Mouse (Mus musculus): ENCODE results near the gene Git2.

The Git2 gene

DNA sequence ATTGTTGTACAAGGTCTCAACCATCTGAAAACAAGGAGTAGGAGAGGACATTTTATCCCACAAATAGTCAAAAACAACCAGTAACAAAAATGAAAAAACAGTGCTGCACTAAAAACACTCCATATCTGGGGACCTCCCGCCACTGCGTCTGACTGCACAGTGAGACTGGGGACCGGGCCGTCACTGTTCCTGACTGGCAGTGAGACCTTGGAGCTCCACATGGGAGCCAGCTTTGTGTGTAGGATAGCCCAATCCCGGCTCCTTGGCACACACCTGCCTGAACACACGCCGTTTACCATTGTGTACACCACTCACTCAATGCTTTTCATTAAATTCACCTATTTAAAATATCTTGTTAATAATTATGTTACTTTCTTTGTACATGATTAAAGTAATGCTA is 8.1 kb downstream of the Git2 start:
- intact Hi-C loops (cut with DNase I): no loop called here

DNA sequence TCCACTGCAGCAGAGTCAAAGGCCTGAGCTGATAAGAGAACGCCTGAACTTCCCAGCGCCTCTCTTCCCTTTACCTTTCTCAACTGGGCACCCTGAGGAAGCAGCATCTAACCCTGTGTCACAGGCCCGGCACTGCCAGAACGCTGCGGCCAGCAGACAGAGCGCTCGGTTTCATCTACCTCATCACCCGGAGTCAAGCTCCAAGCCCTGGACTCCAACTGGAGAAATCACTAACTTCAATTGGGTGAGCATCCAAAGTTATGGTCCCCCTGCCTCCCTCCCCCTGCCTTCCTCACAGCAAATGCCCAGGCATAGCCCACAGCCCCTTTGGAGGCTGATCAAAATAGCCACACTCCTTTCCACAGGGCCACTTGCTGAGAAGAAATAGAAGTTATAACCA is 8.6 kb downstream of the Git2 start:
- intact Hi-C loops (cut with DNase I): no loop called here

DNA sequence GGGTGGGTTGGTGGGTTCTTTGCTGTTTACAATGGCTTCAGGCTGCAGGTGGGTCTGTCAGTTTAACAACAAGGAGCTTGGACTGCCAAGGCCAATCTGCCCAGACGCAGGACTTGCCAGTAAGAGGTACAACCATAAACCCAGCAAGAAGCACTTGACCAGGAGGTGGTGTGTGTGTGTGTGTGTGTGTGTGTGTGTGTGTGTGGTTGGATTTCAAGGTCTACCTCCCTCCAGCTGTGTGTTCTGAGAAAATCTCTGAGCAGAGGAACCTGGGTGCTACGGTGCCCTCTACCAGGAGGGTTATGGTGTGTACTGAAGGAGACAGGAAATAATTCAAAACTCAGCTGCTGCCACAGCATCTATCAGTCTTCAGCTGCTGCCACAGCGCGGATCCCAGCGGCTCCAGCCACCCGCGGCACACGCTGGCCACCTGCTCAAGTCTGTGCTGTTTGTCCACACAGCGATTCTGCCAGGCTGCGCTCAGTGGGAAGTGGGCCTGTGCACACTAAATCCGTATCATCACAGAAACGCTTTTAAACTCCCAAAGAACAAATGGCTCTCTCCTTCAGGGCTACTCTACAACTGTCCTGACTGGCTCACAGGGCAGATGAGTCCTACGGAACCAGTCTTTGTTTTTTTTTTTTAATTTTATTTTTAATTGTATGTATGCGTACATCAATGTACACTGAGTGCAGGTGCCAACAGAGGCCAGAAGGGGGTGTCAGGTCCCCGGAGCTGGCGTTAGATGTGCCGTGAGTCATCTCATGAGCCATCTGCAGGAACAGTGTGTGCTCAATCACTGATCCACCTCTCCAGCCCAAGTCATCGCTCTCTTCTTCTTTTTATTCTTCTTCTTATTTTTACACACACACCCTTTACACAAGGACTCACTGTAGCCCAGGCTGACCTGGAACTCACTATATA is 10.2 kb downstream of the Git2 start:
- intact Hi-C loops (cut with DNase I): no loop called here

DNA sequence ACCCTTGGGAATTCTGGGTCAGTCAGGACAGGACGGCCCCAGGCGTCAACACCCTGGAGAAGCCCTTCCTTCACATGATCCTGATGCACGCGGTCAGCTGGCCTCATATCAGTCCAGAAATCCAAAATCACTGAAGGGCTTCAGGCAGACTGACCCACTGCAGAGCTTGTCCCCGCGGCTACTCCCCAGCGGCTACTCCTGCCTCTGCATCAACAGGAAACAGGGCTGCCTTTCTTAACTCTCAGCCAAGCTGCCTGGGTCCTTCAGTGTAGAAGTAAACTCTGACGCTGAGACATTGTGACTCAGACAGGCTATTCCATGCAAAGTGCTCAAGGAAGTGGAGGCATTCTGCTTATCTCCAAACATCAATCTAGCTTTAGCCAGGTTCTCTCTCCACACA is 13.3 kb downstream of the Git2 start:
- intact Hi-C loops (cut with DNase I): no loop called here

DNA sequence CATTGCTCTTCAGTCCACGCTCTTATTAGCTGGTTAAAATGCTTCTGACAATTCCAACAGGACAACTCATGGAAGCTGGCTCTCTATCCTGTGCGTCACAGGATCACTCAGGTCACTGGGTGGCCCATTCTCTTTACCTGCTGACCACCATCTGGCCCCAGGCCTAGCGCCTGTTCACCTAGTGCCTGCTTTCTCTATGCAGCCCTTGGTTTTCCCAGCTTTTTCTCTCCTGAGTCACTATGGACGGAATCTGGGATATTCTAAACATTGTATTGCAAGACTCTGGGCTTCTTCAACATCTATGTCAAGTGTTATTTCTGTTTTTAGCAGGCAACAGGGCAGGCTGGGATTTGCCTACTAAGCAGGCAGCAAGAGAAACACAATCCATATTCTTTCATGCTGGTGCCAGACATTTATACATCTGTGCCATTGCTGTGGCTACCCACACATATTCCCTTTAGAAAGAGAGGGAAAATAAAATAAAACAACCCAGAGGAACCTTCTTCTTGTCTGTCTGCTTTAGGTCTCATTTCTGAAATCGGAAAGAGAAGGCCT is 15.7 kb downstream of the Git2 start:
- intact Hi-C loops (cut with DNase I): no loop called here

DNA sequence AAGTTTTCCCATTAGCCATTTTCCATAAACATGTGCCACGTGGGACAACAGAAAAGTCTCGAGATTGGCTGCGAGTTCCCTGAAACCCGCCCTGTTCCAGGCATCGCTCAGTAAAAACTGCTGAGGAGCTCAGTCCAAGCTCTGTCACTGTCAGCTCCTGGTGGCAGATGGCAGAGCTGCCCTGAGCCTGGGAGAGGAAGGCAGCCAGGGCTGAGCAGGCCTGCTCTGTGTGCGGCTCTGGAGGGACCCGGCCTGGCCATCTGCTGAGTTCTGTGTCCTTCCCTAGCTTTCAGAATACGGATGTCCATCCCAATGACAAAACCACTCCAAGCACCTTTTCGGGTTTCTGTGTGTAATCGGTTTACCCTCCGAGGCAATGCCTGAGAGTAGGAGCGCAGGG is 21.9 kb downstream of the Git2 start:
- intact Hi-C loops (cut with DNase I): no loop called here

DNA sequence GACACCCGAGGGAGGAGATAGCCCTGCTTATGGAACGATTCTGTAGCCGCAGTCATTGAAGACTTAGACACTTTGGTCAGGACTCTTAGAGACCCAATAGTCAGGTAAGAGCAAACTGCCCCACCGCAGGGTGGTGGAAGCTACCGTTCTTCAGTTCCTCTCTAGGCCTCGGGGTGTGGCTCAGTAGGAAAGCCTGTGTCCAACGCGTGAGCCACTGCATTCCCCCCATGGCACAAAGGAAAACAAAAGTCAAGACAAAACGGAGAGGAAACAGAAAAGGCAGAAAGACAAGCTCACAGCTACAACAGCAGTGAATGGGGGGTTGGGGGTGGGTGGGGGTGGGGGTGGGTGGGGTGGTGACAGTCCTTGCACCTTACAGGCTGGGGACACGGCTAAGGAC is 22.9 kb downstream of the Git2 start:
- intact Hi-C loops (cut with DNase I): no loop called here

DNA sequence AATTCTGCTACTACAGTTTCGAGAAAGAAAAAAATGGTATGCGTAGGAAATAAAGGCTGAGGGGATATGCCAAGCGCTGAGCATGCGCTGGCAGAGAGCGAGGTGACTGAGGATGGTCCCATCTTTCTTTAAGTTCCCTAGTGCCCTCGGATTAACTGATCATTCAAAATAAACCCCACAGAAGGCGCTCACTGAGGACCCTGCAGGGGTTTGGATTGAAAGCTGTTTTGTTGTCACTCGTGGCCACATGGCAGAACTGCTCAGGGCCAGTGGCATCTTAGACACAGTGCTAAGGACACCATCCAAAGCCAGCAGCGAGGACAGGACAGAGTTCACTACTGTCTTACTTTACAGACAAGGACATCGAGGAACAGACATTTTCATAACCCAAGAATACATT is 25.0 kb downstream of the Git2 start:
- intact Hi-C loops (cut with DNase I): no loop called here

DNA sequence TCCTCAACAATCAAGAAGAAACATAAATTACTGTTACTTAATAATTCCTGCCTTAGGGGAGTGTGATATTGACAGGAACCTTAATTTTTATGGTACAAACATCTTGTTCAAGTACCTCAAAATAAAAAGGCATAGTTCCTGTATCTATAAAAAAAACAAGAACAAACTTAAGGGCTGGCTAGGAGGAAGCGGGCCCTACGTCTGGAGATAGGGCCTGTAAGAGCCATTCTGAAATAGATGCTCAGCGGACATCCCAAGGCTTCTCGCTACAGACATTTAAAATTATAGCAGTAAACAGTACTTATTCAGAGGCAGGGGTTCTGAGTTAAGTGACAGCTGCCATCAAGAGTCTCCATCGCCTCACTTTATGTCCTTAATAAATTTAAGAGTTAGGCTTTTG is 27.8 kb downstream of the Git2 start:
- intact Hi-C loops (cut with DNase I): no loop called here

DNA sequence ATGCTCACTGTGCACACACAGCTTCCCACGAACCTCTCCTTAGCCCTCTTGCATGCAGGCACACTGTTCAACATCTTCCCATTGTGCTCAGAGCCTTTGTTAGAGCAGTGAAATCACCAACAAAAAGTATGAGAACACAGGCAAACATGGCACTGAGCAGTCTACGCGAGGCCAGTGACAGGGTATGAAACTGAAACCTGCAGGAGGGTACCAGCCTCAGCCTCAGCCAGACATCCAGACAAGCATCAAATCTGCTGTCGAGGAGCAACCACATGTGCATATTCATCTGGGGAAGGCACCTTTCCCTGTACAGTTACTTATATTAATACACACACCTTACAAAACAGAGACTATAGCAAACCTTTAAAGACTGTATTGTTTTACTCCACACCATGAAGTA is 28.4 kb downstream of the Git2 start:
- intact Hi-C loops (cut with DNase I): no loop called here

DNA sequence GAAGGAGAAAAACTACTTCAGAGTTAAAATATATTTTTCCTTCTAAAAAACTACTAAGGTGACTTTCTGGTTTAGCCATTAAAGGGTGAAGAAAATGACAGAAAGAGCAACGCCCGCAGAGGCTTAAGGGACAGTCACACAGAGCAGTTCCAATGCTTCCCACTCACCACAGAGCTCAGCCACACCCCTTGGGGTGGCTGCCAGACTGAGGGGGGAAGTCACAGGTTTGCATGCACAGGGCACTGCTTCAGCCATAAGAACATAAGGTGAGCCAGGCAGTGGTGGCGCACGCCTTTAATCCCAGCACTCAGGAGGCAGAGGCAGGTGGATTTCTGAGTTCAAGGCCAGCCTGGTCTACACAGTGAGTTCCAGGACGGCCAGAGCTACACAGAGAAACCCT is 29.7 kb downstream of the Git2 start:
- intact Hi-C loops (cut with DNase I): no loop called here

DNA sequence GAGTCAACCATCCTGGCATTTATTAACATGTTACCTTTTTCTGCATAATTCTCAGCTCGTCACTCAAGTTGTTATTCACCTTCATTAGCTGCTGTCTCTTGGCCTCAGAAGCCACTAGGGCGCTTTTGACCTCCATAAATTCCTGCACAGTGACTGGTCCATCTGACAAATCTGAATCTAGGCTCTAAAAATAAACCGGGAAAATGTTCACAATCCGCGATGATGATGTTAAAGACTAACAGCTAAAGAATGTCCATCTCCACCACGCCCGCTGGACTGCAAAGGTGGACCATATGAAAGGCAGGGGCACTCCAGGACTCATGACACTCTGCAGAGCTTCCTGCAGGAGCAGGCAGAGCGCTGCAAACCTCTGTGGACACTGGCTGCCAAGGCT is 31.6 kb downstream of the Git2 start:
- intact Hi-C loops (cut with DNase I): no loop called here

DNA sequence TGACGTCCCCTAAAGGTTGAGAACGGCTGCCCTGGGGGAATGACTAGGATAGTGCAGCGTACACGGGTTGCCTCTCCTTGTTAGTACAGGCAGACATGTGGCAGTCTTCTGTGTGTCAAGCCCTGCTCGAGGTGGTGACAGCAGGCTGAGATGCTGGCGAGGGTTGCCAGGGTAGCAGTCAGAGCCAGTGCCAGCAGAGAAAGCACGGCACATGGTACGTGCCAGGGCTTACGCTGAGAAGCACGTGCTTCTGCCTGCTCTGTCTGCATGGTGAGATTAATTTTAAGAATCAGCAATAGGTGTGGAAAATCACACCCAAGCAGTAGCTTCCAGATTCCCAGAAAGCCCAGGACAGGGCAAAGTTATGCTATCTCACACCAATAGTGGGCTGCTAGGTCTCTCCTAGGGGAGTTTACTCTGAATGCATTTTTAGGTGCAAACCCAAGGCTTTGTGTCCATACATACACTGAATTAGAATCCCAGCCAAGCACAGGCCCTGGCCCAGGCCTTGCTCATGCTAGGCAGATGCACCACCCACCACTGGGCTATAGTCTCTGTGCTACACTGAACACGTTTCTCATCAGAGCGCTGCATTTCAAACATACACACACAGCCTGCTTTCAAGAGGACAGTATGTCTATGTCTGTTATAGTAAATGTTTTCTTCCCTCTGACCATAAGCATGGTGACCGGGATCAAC is 32.2 kb downstream of the Git2 start:
- intact Hi-C loops (cut with DNase I): no loop called here

DNA sequence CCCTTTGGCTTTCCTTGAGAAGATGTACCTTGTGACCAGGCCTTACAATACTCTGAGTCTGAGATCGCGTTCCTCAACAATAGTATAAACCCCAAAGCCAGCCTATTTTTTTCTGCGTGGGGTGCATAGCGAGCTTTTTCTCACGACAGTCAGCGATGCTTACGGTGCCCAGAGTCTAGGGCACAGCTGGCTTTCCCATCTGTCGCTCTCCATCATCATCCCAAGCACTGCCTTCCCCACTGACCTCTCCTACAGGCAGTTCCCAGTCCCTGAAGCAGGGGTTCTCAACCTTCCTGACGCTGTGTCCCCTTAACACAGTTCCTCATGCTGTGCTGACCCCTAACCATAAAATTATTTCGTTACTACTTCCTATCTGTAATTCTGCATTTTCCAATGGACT is 32.7 kb downstream of the Git2 start:
- intact Hi-C loops (cut with DNase I): no loop called here

DNA sequence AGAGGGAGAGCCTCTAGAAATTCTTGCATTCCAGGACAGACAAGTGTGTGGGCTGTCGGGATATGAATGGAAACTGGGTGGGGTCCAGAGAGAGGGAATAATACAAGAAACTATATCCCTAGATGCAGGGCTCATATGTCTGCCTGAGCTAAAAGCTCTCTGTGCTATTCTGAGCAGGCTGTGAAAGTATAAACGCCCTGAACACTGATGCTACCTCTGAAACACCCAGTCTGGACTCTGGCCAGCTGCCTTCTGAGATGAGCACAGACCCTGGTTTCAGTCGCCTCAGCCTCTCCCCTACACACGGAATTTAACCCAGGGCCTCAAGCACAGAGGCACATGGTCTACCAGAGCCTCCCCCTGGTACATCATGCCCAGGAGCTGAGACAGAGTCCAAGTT is 34.7 kb downstream of the Git2 start:
- intact Hi-C loops (cut with DNase I): no loop called here

DNA sequence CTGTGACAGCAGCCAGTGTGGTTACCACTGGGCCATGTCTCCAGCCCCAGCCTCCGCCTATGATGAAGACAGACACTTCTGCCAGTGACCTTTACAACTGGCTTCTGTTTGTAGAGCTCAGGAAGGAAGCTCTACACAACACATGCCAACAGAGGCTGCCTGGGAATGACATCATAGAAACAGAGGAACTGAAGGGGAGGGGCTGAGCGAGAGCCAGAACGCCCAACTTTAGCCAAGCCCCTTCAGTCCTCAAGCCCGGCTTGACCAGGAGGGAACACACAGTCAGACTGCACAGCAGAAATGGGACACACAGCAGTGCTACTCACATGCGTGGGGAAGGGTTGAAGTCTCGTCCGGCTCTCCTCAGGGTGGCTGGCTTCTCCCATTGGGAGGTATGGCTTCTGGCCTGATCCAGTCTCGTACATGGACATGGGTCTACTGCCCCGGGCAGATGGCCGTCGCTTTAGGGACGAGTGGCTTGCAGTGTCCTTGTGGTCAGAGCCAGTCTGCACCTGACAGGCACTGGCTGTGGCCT is 36.5 kb downstream of the Git2 start:
- intact Hi-C loops (cut with DNase I): no loop called here

DNA sequence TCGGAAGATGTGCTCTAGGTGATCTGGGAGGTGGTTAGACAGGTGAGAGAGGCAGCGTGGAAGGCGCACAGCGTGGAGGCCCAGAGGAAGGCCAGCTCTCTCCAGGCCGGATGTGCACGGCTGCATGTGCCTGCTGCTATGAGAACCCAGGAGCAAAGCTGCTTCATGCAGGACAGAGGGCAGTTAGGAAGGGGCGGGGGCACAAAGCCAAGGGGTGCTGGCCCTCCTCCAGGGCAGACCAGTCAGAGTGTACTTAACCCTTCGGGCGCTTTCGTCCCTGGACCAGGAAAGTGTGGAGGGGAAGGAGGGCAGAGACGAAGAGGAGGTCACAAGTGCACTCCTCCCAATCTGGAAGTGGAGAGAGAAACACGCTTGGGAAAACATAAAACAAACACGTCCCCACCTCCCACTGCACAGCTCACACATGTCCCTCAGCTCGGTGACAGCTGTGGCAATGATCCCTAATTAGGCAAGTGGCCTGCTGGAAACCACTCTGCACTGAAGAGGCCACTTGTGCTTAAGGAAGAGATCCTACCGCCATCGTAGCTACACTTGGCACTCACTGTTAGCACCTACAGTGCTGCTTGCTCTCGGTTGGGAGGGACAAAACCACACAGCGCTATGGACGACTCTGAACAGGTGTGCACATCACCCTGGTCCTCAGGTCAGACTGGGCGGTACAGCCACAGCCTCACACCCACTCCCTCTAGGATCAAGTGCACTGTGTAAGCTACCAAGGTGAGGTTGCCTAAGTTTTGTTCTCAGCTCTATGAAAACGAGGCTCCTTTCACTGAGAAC is 38.0 kb downstream of the Git2 start:
- intact Hi-C loops (cut with DNase I): no loop called here

DNA sequence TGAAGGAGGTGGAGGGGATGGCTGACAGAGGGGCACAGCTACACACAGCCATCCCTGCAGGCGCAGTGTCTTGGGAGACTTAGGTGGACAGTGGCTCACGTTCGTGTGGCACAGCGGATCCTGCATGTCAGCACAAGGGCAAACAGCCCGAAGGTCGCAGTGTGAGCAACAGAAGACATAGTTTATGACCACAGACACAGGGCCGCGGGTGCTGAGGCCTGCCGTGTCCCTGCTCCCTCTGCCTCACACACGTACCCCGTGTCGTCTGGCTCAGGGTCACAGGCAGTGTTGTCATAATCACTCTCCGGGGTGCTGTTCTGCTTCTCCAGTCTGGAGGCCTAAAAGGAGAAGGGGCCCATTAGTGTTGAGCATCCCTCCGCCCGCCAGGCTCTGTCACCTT is 41.7 kb downstream of the Git2 start:
- intact Hi-C loops (cut with DNase I): no loop called here

DNA sequence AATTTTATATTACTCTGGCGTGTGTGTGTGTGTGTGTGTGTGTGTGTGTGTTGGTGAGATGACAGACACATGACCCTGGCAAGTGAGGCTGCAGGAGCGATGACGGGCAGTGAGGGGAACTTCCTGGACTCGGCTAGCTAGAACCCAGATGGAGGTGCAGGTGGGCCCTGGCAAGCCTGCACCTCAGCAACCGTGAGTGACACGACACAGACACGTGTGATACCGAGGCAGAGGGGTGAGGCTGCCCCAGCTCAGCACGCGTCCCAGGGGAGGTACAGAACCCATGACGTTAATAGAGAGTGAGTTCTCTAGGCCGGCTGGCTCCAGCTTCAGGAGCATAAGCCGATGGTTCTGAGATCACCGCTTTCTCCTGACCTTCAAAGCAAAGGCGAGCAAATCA is 43.3 kb downstream of the Git2 start:
- intact Hi-C loops (cut with DNase I): no loop called here

DNA sequence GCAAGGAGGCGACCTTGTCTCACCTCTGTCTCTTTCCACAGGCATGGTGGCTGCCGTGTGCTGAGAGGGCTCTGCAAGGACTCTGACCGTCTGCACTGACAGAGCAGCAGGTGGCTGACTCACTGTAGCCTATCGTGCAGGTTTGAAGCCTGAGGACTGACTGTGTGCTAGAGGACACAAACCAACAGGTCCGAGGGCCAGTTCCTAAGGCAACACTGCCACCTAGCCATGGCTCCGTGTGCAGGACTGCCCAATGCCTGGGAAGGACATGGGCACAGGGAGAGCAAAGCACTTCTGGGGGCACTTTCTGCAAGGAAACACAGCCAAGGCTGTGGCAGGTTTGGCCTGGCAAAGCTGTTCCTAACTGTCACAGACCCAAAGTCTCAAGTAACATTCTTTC is 43.8 kb downstream of the Git2 start:
- intact Hi-C loops (cut with DNase I): no loop called here

DNA sequence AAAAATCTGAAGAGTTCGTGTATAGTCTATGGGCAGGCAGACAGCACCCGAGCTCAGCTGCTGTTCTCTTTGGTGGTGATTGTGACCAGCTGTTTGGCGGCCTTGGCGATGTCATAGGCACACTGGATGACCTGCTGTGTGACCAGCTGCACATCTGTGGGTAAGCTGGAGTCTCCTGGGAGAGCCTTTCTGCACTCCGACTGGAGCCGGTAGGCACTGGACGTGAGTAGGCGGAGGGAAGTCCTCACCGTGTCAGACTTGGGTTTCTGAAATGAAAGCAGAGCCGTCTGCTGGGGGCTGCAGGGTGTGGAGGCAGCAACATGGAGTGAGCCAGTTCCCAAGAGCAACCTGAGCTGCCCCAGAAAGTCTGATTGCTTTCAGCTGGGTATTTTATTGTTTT is 45.2 kb downstream of the Git2 start:
- intact Hi-C loops (cut with DNase I): no loop called here

DNA sequence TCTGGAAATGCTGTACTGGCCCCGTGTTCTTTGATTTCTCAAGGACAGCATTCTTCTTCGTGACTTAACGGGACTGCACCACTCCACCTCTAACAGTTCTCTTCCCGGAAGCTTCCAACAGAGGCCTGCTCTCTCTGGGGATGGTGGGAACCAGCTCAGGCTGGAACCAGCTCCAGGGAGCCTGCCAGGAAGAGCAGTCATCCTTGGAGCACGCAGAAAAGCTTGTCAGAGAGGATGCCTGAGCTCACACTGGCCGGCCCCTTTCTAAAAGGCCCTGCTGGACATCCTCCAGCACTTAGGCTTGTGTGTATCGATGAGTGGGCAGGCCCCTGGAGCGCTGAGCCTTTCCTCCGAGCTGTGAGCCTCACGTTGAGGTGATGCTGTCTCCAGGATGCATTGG is 47.2 kb downstream of the Git2 start:
- intact Hi-C loops (cut with DNase I): no loop called here

Data from adrenal gland (tissue).